Comparison of ENCODE assay signal across 9 mouse cellular contexts in genomic region chr9:24774160-24774969, GRCm38 (mm10). TPM values are rescaled to one million over a fixed set of nuclear protein-coding genes. Genes with fewer than 3 reads are reported as not detected.
A peak's percentile ranks its signal among the peaks of the same experiment; 100 is the strongest.
DNase-seq lines count a peak whose midpoint lies in the region; ATAC-seq and TF ChIP-seq lines count a peak whose summit lies in the region.
"Had no signal": no experiment of that assay in that cellular context is flagged by ENCODE, and none has a peak within 500 bp of the region (broad histone marks: within the 10 kb centered on the region; RNA-seq: fewer than 3 reads in every experiment).

Gene Tbx20, minus strand, starts transcription at chr9:24774303.

- DNase-seq in ES-E14 (ENCODE audit: low read depth, low spot score): peak; percentile 78
- DNase-seq in adrenal gland, postnatal 4 days (ENCODE audit: low spot score in 2 of 2): no peak
- peak; percentile 95 to 96 for DNase-seq in heart, adult 9 months (ENCODE audit: low spot score in 2 of 2)
- DNase-seq in midbrain, embryonic 14.5 days: peak; percentile 68
- no peak for DNase-seq in thymus, postnatal 36 days
- no peak for DNase-seq in cerebellum, postnatal 36 days
- no peak for DNase-seq in left cerebral cortex, postnatal 36 days (ENCODE audit: low spot score in 2 of 2)

- peaks cover 0 to 7% of the 10 kb centered on the region in 2 experiments; a peak in 1 of 4 replicates for H3K4me1 ChIP-seq in ES-E14 (ENCODE audit: control insufficient read depth in 2 of 2, insufficient read depth in 2 of 2, low read length in 2 of 2, poor library complexity in 1 of 2)
- peaks cover 5% of the 10 kb centered on the region; the same call in 1 of the 2 replicates for H3K4me1 ChIP-seq in kidney, embryonic 14.5 days (ENCODE audit: control insufficient read depth, insufficient read depth, low read length)
- no peaks in the 10 kb centered on the region for H3K4me1 ChIP-seq in midbrain, embryonic 14.5 days (ENCODE audit: control insufficient read depth, insufficient read depth, low read length)

- no peaks in the 10 kb centered on the region for H3K36me3 ChIP-seq in ES-E14 (ENCODE audit: control insufficient read depth, insufficient read depth, low read length, poor library complexity, severe bottlenecking)
- no peaks in the 10 kb centered on the region for H3K36me3 ChIP-seq in kidney, embryonic 14.5 days (ENCODE audit: control insufficient read depth, insufficient read depth, low read length)
- H3K36me3 ChIP-seq in midbrain, embryonic 14.5 days (ENCODE audit: control insufficient read depth, insufficient read depth, low read length): no peaks in the 10 kb centered on the region

- H3K4me3 ChIP-seq in ES-E14 (ENCODE audit: insufficient read depth in 1 of 2, low read depth in 1 of 2, low read length in 2 of 2, poor library complexity in 1 of 2, severe bottlenecking in 1 of 2): peak within 1 kb of the TSS; percentile 55 to 65
- peak within 1 kb of the TSS; percentile 30 for H3K4me3 ChIP-seq in kidney, embryonic 14.5 days (ENCODE audit: low read length)
- peak within 1 kb of the TSS; percentile 23 for H3K4me3 ChIP-seq in midbrain, embryonic 14.5 days (replicated peaks; ENCODE audit: low read depth, low read length)
- H3K4me3 ChIP-seq: myocyte had no signal

- peak; percentile 94 for ATAC-seq in kidney, embryonic 14.5 days (ENCODE audit: low FRiP score, low TSS enrichment)
- ATAC-seq in midbrain, embryonic 14.5 days (ENCODE audit: low FRiP score, low TSS enrichment): peak; percentile 67; the same call in 1 of the 2 replicates

- intact Hi-C loops in left cerebral cortex, postnatal 36 days (cut with DNase I): no loop called here

- H3K27ac ChIP-seq in ES-E14 (ENCODE audit: insufficient read depth, low read depth, low read length, poor library complexity, severe bottlenecking): no peak within 1 kb of the TSS
- no peak within 1 kb of the TSS for H3K27ac ChIP-seq in kidney, embryonic 14.5 days (ENCODE audit: low read depth, low read length)
- H3K27ac ChIP-seq in midbrain, embryonic 14.5 days (replicated peaks; ENCODE audit: low read depth, low read length): no peak within 1 kb of the TSS

- peak within 1 kb of the TSS; percentile 40 for H3K4me2 ChIP-seq in kidney, embryonic 14.5 days (replicated peaks; ENCODE audit: low read depth, low read length)
- H3K4me2 ChIP-seq in midbrain, embryonic 14.5 days (ENCODE audit: low read length): peak within 1 kb of the TSS; percentile 42

- H3K27me3 ChIP-seq in kidney, embryonic 14.5 days (ENCODE audit: control insufficient read depth, insufficient read depth, low read length): peaks cover 98% of the 10 kb centered on the region
- H3K27me3 ChIP-seq in midbrain, embryonic 14.5 days (ENCODE audit: control insufficient read depth, insufficient read depth, low read length): peaks cover 94% of the 10 kb centered on the region

- no peak within 1 kb of the TSS for H3K9ac ChIP-seq in ES-E14 (ENCODE audit: insufficient read depth, low read depth, low read length, poor library complexity, severe bottlenecking)
- H3K9ac ChIP-seq in kidney, embryonic 14.5 days (ENCODE audit: low read depth, low read length): 0 out of 2 replicates have a peak within 1 kb of the TSS, but pooled peaks have one; percentile 28
- H3K9ac ChIP-seq in midbrain, embryonic 14.5 days (replicated peaks; ENCODE audit: low read length): no peak within 1 kb of the TSS

- no peaks in the 10 kb centered on the region for H3K9me3 ChIP-seq in ES-E14 (ENCODE audit: control insufficient read depth, insufficient read depth, low read depth, low read length)
- H3K9me3 ChIP-seq in kidney, embryonic 14.5 days (ENCODE audit: control insufficient read depth, low read length): no peaks in the 10 kb centered on the region
- no peaks in the 10 kb centered on the region for H3K9me3 ChIP-seq in midbrain, embryonic 14.5 days (ENCODE audit: control insufficient read depth, low read length)

- in situ Hi-C loops in ES-E14 (cut with MboI; ENCODE audit: low sequenced_read_pairs in 2 of 2, unreplicated experiment in 2 of 2): loop anchor here in 1 of 2 experiments (25.0 kb wide), 1 partner anchor 213 kb away; no protein-coding TSS in a partner anchor

- under 1% methylated on average over 39 of the region's 40 CpGs for WGBS in kidney, embryonic 14.5 days
- under 1% methylated on average over 39 of the region's 40 CpGs for WGBS in midbrain, embryonic 14.5 days

TF ChIP-seq in ES-E14, 5 proteins besides CTCF, POLR2A, EP300 and RAD21:
- TF ChIP-seq ZC3H11A (IDR thresholded peaks at IDR 0.05; ENCODE audit: borderline replicate concordance, low read depth, low read length) (no peak), ZNF384 (IDR thresholded peaks at IDR 0.05; ENCODE audit: low read depth, low read length) (no peak), HCFC1 (IDR thresholded peaks at IDR 0.05; ENCODE audit: borderline replicate concordance, insufficient read depth, low read length) (no peak)

RNA-seq across cellular contexts. Expression of gene Tbx20, which starts in this region (rescaled TPM):
- 1.1 and 5.5 TPM in 2 replicates for total RNA-seq in ES-E14 (2012; rRNA removed)
- total RNA-seq in adrenal gland, postnatal 4 days (2021): 10 to 100 TPM; 27.4 to 27.7 TPM
- not detected in 2 replicates for polyA plus RNA-seq in kidney, embryonic 14.5 days (2014; fragmentation: Nextera tagmentation; extraction: Ambion mirVana)
- polyA plus RNA-seq in midbrain, embryonic 14.5 days (2014; fragmentation: Nextera tagmentation; extraction: Ambion mirVana): 0.05 TPM in 1 of 2 replicates, not detected in the other
- total RNA-seq in left cerebral cortex, postnatal 36 days (2021): not detected
- polyA plus RNA-seq: myocyte had no signal

Comparison
In these comparisons a context has a peak if more than half of its experiments do, and no peak if none do; other contexts are left out.
1. Peak in ATAC-seq, H3K4me3 ChIP-seq, H3K9ac ChIP-seq and H3K4me2 ChIP-seq in kidney, embryonic 14.5 days; RNA of the gene not detected or under 1 TPM.
2. Peak in DNase-seq, ATAC-seq, H3K4me3 ChIP-seq and H3K4me2 ChIP-seq in midbrain, embryonic 14.5 days; RNA of the gene not detected or under 1 TPM.
3. DNase-seq: peak in ES-E14 (single experiment) and heart, adult 9 months (2 of 2); none in adrenal gland, postnatal 4 days (0 of 2), thymus, postnatal 36 days (0 of 2), cerebellum, postnatal 36 days (0 of 2) and left cerebral cortex, postnatal 36 days (0 of 2).
4. Peak in every context shown above with its lines, with median percentiles within 50 percentile points of each other: H3K4me3 ChIP-seq.